Mouse (Mus musculus) CD4-positive, CD25-positive, alpha-beta regulatory T cell, adult 2 months (primary cell): ENCODE data around the gene Vmn1r18.
A peak's percentile ranks its signal among the peaks of the same experiment; 100 is the strongest.
"Not testable (repeated sequence)": the region's sequence is repeated elsewhere in the genome, so short reads cannot be mapped to it uniquely, and the experiment has no call there.

Source experiments
- DNase-seq: peaks from one replicate; pipeline ENCODE4 v3.0.0-alpha.2; 2012; ENCODE audit warnings: low read depth, low spot score

The Vmn1r18 gene

DNA sequence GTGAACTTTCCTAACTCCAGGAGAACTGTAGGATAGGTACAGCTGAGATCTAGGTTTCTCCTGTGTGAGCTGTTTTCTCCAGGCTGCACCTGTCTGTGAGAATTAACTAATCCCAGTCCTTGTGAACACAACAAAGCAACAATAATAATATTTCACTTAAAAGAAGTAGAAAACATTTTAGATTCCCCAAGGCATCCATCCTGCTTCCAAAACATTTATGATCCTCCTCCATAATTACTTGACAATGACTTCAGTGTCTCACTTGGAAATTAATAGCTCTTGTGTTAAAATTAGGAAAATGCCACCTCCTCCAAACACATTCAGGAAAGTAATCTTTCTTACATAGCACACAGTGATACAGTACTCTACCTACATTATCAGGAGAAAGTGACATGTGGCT is at the start of gene Vmn1r18:
Vmn1r18 (minus strand) TSS at position 101 of the 400 bp plus-strand sequence.
- no peak for DNase-seq

DNA sequence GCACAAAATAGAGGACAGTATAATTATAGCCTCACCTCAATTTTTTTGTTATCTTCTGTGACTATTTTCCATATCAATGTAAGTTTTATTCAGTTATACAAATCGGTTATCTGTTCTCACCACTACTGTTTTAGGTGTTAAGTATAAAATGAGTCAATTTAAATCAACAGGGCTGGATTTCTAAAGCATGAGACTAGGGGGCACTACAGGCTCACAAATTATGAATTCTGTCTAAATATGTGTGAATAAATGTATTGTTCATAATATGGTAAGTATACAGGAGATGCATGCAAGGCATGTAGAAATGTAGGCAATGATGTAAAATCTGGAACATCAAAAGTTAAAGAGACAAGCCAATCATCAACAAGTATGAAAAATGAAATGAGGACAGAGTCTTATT is 35.6 kb upstream of the Vmn1r18 start:
- peak; percentile 28 for DNase-seq

DNA sequence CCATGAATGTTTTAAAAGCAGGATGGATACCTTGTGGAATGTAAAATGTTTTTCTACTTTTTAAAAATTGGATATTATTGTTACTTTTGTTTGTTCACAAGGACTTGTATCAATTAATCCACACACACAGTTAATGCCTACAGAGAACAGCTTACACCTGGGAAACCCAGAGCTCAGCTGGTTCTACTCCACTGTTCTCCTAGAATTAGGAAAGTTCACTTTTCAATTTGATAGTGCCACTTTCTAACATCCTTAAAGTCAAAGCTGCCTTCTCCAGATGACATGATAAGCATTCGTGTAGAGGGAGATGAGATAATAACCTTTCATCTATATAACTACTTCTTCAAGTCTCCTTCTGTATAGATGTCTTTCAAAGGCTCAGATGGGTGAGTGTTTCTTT is 33.0 kb upstream of the Vmn1r18 start, which contains the start of gene Vmn1r20:
Vmn1r20 (plus strand) TSS at position 301 of the 400 bp plus-strand sequence.
- DNase-seq = no peak

DNA sequence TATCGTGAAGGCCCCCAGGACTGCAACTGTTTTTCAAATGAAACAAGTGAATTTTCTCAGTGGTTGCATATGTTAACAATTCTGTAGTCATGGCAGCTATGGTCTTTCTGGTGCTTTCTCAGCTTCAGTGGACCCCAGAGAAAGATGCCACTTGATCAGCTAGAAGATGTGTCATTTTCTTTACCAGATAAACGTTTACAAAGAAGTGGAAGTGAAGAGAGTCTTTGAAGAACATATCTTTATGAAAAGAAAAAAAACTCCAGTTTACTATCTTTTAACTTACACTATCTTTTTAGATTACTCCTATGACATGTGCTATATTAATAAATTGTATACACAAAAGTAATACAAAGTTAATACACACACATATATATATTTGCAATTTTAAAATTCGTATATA is 7.9 kb upstream of the Vmn1r18 start, which contains the start of gene Vmn1r19:
Vmn1r19 (plus strand) TSS at position 301 of the 400 bp plus-strand sequence.
- not testable (repeated sequence) for DNase-seq

DNA sequence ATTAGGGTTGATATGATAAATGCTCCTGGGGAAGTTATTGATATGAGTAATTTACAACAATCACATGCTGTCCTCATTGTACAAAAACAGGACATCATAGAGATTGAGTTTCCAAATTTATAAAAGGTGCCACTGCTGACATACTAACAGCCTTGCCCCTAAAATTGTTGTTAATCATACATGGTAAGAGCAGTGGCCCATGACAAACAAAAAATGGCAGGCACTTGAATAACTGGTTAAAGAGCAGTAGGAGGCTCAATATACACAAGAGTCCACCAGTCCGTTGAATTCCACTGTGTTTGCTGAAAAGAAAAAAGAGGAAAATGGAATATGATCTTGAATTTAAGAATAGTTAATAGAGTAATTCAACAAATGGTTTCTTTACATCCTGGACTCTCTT is 28.1 kb downstream of the Vmn1r18 start:
- DNase-seq = no peak

DNA sequence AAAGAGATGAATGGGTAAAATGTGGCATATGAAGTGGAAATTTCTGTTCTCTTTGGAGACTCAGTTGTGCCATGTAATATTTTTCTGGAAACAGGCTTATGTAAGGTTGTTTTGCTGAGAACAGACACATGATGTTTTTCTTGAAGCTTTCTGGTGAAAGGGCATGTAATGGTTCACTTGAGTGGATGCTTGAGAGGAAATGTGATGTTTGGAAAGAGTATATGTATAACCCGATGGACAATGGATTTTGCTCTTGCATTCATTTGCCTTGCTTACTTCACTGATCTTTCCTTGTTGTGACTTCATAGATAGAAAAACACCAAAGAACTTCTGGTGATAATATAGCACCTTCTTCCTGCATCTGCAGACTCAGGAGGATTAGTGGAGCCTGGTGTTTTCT is 29.7 kb downstream of the Vmn1r18 start:
- DNase-seq = not testable (repeated sequence)

DNA sequence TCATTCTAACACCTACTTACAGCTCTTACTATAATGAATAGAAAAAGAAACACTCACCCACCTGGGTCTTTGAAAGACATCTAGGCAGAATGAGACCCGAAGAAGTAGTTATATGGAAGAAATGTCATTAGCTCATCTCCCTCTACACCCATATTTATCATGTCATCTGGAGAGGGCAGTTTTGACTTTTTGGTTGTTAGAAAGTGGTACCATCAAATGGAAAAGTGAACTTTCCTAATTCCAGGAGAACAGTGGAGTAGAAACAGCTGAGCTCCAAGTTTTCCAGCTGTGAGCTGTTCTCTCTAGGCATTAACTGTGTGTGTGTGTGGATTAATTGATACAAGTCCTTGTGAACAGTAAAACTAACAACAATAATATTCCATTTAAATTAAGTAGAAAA is 32.0 kb downstream of the Vmn1r18 start, which contains the start of gene Vmn1r17:
Vmn1r17 (minus strand) TSS at position 101 of the 400 bp plus-strand sequence.
- DNase-seq = no peak

DNA sequence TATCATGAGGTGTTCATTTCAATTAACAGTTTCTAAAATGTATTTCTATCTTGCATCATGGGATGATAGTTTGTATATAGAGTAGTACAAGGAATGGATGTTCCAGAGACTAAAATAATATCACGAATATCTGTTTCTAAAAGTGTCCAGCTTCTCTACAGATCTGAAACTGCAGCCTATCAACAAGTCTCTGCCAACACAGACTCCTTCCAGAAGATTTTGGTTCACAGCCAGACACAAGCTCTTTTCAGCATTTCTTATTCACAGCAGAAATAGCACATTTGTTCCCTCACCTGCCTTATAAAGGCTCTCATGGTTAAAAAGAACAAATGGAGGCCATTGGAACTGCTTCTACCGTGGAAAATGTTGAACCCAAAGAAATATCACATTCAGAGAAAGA is 38.7 kb downstream of the Vmn1r18 start:
- no peak for DNase-seq

DNA sequence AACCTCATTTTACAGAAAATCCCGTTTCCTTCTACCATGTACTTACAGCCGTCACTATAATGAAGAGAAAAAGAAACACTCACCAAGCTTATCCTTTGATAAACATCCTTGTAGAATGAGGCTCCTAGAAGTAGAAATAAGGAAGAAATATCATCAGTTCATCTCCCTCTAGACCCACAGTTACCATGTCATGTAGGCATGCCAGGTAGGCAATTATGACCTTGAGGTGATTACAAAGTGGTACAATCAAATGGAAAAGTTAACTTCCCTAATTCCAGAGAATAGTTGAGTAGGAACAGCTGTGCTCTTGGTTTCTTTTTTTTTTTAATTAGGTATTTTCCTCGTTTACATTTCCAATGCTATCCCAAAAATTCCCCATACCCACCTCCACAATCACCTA is 66.2 kb downstream of the Vmn1r18 start, which contains the start of gene Vmn1r16:
Vmn1r16 (minus strand) TSS at position 101 of the 400 bp plus-strand sequence.
- DNase-seq = no peak
